Mouse (Mus musculus) spleen, postnatal 36 days (tissue): Measurements from ENCODE around the gene Dusp15.

Experiments used
- DNase-seq, 2 experiments: peaks; one replicate each; pipeline ENCODE4 v3.0.0; 2022; ENCODE audit warnings: low spot score in 2 of 2, mixed read lengths in 1 of 2

The Dusp15 gene

DNA sequence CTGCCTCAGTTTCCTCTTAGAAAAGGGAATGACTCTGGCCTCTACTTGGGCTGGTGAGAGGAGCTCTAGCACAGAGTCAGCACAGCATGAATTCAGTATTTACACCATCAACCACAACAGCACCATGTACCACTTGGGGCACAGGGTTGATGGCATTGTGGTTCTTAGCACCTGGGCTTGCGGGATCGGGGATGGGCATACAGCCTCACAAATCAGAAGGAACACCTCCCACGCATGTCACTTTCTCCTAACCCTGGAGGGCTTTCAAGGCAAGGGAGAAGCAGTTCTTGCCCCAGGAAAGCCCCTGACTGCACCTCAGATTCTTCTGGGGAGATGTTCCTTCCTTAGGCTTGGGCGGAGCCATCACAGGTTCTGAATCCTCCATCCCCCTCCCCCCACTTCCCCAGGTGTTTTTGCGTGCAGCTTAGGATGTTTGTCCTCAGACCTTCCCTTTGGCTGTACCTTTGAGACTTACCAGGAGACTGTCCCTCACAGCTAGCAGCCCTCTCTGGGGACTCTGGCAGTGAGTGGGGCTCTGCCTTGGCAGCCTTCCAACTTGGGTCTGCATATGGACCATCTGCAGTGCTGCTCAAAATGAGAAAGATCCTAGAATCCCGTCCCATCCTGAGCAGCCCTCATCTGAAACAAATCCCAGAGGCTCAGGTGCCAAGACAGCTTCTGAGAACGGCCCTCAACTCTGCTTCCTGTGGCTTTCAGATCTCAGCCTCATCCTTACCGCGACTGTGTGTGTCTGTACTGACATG, 45.0 kb downstream of the Dusp15 start:
- no peak for DNase-seq

GRCm38 (mm10) chr2:152905036-152905829, 46.3 kb downstream of the Dusp15 start:
- no peak for DNase-seq

DNA sequence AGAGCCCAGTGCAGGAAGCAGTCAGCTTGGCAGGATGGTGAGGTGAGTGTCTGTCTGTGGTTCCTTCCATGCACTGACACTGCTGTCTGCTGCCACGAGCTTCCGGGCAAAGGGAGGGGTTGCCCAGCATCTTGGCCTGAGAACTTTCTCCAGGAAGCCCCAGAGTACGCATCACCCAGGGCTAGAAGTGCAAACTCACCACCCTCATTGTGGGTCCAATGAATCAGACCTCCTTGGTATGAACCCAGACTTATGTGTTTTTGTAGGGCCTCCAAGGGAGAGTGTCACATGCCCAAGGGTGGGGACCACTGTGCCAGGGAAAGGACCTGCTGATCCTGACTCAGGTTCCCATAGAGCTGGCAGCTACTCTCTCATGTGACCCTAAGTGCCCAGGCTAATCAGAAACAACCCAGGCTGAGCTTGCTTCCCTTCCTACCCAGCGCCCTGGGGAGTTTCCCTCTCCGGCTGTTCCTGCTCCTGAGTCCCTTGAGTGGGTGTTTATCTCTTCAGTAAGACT, 47.3 kb downstream of the Dusp15 start:
- no peak for DNase-seq

- DNase-seq, result no peak
These were observed 47.9 kb downstream of the Dusp15 start for GRCm38 (mm10) chr2:152903586-152903985.

- DNase-seq, result no peak
These were observed 48.8 kb downstream of the Dusp15 start for GRCm38 (mm10) chr2:152902658-152903057.

- no peak for DNase-seq
These were observed 50.2 kb downstream of the Dusp15 start for GRCm38 (mm10) chr2:152901296-152901695.

DNA sequence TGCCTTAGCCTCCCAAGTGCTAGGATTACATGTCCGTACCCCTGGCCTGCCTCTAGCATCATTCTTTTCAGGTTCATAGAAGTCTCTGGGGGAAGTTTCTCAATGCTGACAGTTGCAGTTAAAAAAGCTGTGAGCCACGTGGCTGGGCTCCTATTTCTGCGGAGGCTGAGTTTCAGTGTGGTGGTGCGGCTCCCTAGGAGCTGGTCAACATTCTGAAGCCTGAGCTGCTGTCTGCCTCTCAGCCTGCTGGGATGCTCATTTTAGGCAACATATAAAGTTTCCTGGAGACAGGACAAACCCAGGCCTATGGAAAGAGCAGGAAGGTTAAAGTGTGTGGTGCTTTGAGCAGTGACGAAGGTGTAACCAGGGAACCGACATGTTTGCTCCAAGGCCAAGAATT, 52.5 kb downstream of the Dusp15 start:
- DNase-seq, result no peak

GRCm38 (mm10) chr2:152896926-152897325, 54.6 kb downstream of the Dusp15 start:
- DNase-seq, result no peak

DNA sequence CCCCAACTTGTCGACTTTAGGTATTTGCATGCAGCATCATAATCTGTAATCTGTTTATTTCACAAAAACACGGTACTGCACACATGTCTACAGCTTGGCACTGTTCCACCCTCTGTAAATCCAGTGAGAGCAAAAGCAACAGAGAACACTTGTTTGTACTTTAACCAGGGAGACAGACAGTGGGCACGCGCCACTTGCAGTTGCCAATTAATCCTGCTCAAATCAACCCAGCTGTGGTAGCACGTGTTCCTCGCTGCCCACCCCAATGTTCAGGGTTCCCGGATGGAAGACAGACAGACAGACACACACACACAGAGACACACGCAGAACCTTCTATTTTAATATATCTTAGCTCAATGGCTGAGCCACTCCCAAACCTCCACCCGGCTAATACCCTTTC, 55.7 kb downstream of the Dusp15 start:
- DNase-seq, result no peak
